In the genomic region with DNA sequence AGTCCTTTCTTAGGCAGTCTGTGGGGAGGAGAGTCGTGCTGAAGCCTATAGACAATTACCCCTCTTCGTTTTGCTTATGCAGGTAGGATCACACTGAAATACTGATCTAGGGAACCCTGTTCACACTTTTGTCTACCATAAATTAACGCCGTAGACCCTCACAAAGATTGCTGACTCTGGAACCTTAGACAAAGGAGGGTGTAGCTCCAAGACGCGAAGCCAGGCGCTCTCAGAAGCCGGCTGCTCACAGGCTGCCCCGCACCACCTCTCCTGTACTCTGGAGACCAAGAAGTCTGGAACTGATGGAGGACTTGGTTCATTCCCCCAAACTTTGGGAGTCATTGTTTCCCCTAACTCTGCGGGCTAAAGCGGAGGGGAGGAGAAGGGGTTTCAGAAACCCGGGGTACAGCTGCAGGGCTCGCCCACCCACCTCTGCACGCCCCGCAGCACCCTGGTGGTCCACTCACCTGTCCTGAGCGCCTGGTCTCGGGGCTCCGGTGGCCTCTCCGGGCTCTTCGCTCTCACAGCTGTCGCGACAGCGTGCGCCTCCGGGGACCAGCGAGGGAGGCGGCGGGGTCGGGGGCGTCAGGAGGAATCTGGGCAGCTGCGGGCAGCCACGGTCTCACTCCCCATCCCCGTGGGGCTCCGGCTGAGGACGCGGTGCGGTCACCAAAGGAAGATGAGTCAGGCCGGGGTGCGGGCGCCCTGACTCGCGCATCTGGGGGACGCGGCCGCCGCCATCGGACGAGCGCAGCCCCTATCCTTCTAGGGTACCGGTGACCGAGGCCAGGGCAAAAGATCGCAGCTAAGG, we compare ENCODE assay signal across 8 mouse cellular contexts. TPM values are rescaled to one million over a fixed set of nuclear protein-coding genes. Genes with fewer than 3 reads are reported as not detected.
DNase-seq lines count a peak whose midpoint lies in the region; TF ChIP-seq lines count a peak whose summit lies in the region.

A gene (plus strand): TSS at position 585 of the 811 bp plus-strand sequence.

- TF ChIP-seq POLR2A in thymus, adult 2 months (IDR thresholded peaks at IDR 0.05; ENCODE audit: control insufficient read depth, extremely low read depth, insufficient read depth, low read length, poor library complexity), result no peak

- H3K4me3 ChIP-seq in thymus, adult 2 months (ENCODE audit: control insufficient read depth, insufficient read depth, low read length), result peak within 1 kb of the TSS; percentile 10; the same call in 1 of the 2 replicates

- no peaks in the 10 kb centered on the region for H3K36me3 ChIP-seq in thymus, adult 2 months (ENCODE audit: control insufficient read depth, insufficient read depth, low read length)

- 8% methylated on average over 52 of the region's 52 CpGs for WGBS in thymus, adult 2 months

- H3K4me1 ChIP-seq in thymus, adult 2 months (replicated peaks; ENCODE audit: control insufficient read depth, insufficient read depth, low read length), result no peaks in the 10 kb centered on the region

- H3K27ac ChIP-seq in thymus, adult 2 months (ENCODE audit: control insufficient read depth, insufficient read depth, low read length), result no peak within 1 kb of the TSS

- no peaks in the 10 kb centered on the region; the same call in 1 of the 2 replicates for H3K27me3 ChIP-seq in thymus, adult 2 months (ENCODE audit: control insufficient read depth, insufficient read depth, low read length)

- DNase-seq in adrenal gland, adult 18-20 months (ENCODE audit: low spot score in 2 of 2), result peak; percentile 41 to 49
- no peak for DNase-seq in adrenal gland, adult 8-10 months
- peak; percentile 3 for DNase-seq in thymus, adult 2 months
- no peak for DNase-seq in thymus, postnatal 25 days
- peak; percentile 7 for DNase-seq in heart, postnatal 4 days
- DNase-seq in liver, result peak; percentile 4
- DNase-seq in retina, embryonic 14.5 days (ENCODE audit: low spot score), result peak; percentile 44
- DNase-seq in cerebellum, adult 11 months, result no peak

- no peak for TF ChIP-seq CTCF in thymus, adult 2 months (IDR thresholded peaks at IDR 0.05; ENCODE audit: borderline replicate concordance, control insufficient read depth, extremely low read depth, insufficient read depth, low read length, poor library complexity)

RNA-seq across cellular contexts. Expression of the gene that starts here (rescaled TPM):
- 1 to 10 TPM in 1 of 2 experiments, under 1 TPM in 1; 0.93 to 1.6 TPM for total RNA-seq in adrenal gland, adult 18-20 months (2021)
- 1 to 10 TPM in 2 of 4 experiments, under 1 TPM in 2; 0.35 to 2.6 (median 1.3) TPM for total RNA-seq in adrenal gland, adult 8-10 months (2022)
- 0.08 TPM in 1 of 2 replicates, not detected in the other for polyA plus RNA-seq in thymus, adult 2 months (2012; rRNA removed)
- not detected for total RNA-seq in heart, postnatal 4 days (2021)

Comparison
In these comparisons a context has a peak if more than half of its experiments do, and no peak if none do; other contexts are left out.
1. DNase-seq: peak in adrenal gland, adult 18-20 months (2 of 2), liver (single experiment) and retina, embryonic 14.5 days (single experiment); none in adrenal gland, adult 8-10 months (single experiment), thymus, postnatal 25 days (single experiment) and cerebellum, adult 11 months (single experiment).
2. Peak in DNase-seq and H3K4me3 ChIP-seq in thymus, adult 2 months; RNA of the gene not detected or under 1 TPM.
3. Peak in DNase-seq in heart, postnatal 4 days; RNA of the gene not detected or under 1 TPM.